Mouse (Mus musculus) right cerebral cortex, adult 2 months (tissue): ENCODE data around the gene Ramp2.
A peak's percentile ranks its signal among the peaks of the same experiment; 100 is the strongest.

ENCODE experiments used
- DNase-seq, 2 experiments: peaks; one replicate each; pipeline ENCODE4 v3.0.0; 2021 to 2022; ENCODE audit warnings: low spot score in 2 of 2

The Ramp2 gene

GRCm38 (mm10) chr11:101269577-101270116, 23.8 kb downstream of the Ramp2 start:
- DNase-seq, result no peak

DNA sequence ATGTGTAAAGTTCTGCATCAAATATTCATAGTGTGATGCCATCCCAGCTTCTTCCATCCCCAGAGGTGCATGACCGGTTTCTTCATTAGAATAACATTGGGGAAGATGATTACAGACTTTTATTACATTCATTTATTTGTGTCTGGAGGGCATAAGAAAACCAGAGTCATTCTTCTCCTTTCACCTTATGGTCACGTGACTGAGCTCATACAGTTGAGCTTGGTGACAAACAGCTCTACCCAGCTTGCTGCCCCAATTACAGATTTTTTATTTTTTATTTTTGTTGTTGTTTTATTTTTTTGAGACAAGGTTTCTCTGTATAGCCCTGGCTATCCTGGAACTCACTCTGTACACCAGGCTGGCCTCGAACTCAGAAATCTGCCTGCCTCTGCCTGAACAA, 26.6 kb downstream of the Ramp2 start:
- DNase-seq, result no peak

GRCm38 (mm10) chr11:101275309-101275708, 29.5 kb downstream of the Ramp2 start:
- DNase-seq, result no peak

- DNase-seq, result no peak
These were observed 30.7 kb downstream of the Ramp2 start for GRCm38 (mm10) chr11:101276319-101277070.

DNA sequence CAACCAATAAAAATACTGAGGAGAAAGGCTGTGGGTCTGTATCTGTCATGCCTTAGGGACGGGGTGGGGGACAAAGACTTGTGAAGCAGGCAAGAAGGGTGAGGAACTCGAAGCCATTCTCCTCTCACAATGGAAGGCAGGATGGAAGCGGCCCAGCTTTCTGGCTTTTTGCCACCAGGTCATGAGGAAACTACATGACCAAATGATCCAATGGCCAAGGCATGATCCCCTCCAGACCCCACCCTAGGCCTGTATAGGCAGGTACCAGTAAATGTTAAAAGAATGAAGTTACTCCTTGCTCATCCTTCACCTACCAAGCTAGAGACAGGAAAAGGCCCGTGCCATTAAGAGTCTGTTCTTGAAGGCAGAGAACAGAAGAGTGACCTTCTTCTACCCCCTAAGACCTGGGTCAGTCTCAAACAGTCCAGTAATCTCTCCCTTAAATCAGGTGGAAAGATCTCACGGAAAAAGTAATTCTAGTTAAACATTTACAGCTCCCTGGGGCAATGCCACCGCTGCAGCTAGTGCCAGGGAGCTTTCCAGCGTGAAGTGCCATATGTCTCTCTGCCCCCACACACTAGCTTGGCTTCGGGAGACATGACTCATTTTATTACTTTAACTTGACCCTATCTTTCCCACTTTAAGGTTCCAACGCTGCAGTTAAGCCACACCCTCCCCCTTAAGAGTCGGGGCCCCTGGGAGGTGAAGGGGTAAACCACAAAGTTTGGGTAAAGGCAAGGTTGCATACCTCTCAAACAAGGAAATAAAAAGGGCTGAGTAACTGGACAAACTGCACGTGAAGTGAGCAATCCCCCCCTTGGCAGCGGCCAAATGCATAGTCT, 31.8 kb downstream of the Ramp2 start:
- peak; percentile 26 to 32 for DNase-seq

DNA sequence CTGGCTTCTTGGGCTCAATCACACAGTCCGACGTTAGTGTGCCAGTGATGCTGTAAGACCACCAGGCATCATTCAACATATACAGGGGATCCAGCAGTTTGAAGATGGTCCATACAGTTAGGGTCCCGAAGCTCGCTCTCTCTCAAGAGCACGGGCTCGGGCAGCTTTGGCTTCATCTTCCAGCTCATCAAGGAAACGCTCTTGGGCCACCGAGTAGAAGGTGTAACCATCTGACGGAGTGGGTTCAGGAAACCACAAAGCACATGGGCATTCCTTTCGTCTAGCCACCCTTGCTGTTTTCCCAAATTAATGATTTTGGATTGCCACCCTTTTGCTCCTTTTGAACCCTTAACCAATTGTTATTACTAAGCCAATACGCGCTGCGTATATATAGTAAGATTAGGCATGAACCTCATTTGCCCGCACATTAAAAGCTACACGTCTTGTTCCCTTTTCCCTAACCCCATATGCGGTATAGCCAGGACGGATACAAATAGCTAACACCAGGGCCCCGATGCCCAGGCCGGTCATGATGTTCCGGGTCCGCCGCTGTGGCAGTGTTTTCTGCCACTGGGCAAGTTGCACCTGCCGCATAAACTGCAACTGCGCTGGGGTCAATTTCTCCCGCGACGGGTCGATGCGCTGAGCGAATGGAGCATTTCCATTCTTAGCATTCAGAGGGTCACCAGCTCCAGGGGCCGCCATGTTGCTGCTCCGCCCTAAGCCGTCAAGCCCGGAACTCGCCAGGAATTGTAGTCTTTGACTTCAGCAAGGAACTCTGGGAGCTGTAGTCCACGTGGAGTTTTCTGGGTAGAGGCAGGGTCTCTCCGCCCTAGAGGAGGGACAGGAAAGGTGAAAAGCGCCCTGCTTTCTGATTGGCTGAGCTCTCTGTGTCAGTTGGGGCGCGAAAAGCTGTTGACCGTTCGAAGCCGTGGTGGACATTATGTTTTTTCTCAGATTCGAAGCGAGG, 32.7 kb downstream of the Ramp2 start, which contains the start of the genes Cntd1 and Coa3:
Gene Cntd1 (plus strand): TSS at position 790 of the 970 bp plus-strand sequence.
Gene Coa3 (minus strand): TSS at position 892 of the 970 bp plus-strand sequence.
- DNase-seq, result peak; percentile 90

GRCm38 (mm10) chr11:101279193-101279569, 33.4 kb downstream of the Ramp2 start:
- no peak for DNase-seq

DNA sequence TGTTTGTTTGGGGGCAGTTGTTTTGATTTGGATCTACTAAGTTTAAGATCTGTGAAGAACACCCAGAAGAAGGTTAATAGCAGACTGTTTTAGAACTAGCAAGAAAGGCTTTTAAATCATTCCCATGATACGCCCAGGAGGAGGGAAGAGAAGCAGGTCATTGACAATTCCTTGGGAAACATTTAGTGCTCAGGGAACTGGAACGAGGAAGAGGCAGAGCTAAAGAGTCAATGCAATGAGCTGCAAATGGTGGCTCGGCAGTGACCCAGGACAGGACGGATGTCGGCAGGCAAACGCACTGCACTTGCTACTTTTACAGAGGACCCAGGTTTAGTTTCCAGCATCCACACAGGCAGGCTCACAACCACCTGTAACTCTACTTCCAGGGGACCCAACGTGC, 35.0 kb downstream of the Ramp2 start:
- DNase-seq, result no peak

DNA sequence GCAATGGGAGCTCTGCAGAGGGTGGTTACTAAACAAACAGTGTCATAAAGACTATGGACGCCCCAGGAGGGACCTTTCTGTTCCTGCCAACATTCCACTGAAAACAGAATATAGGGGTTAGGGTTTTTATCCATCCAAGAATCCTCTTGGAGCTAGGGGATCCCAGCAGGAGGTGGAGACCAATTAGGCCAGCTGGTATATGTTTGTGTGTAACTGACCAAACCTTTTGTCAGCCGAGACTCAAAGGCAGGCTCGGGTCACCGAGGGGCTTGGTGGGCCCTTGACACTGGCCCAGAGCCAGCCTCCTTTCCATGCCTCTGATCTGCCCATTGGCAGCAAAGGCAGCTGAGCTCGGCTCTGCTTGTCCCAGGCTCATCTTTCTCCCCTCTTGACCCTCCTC, 37.1 kb downstream of the Ramp2 start:
- DNase-seq, result no peak

GRCm38 (mm10) chr11:101283805-101284204, 38.0 kb downstream of the Ramp2 start:
- DNase-seq, result no peak

- no peak for DNase-seq
These were observed 41.5 kb downstream of the Ramp2 start for GRCm38 (mm10) chr11:101287306-101287705.

DNA sequence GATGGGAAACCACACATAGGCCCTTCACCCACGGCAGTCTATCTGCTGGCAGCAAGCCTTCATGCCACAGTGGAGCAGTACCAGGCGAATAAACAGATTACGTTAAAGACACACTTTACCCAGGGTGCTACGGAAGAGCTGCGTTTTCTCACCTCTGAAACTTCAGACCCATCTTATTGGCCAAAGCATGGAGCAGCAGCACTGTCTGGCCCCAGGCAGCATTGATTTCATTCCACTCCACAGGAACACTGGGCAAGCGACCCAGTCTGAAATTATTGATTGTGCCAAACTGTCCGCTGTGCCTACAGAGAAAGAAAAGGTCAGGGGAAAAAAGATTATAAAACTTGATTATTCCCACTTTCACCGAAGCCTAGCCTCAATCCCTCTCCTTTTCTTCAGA, 45.4 kb downstream of the Ramp2 start:
- DNase-seq, result no peak

GRCm38 (mm10) chr11:101295191-101295590, 49.4 kb downstream of the Ramp2 start:
- DNase-seq, result no peak

DNA sequence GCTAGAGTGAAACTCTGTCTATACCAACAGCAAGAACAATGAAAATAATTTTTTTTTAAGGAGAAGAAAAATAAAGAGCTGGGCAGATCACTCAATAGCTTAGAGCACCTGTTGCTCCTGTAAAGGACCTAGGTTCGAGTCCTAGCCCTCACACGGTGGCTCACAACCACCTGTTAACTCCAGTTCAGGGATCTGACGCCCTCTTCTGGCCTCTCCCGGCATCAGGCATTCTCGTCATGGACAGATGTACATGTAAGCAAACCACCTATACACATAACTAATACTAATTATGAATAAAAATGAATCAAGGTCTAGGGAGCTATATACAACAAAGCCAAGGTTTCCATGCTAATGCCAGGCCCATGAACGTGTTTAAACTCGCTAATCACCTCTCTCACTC, 55.1 kb downstream of the Ramp2 start:
- no peak for DNase-seq

DNA sequence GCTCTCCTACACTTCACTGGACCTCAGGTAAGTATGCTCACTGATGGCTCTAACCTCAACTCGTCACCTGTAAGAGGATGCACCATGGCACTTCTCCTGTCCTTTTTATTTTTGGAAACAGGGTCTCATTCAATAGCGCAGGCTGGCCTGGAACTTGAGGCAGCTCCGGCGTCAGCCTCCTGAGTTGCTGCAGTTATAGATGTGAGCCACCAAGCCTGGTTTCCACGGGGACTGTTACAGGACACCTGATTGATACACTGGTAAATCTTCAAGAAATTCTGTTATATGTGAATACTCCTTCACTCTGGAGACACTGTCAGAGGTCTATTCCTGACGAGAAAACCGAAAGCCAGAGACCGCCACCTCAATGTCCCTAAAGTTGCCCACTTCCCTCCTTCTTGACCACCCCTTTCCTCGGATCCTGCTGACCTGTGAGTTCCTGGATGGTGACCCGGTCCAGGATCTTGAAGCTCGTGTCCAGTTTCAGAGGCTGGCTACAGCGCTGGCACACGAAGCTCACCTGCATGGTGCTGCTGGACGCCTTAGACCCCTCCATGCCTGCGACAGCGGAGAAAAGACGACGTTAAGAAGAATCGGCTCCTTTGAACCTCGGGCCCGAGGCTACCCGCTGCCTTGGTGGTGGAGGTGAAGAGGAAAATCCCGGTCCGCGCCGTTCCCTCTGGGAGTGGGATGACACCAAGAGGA, 55.6 kb downstream of the Ramp2 start:
- no peak for DNase-seq

GRCm38 (mm10) chr11:101302004-101302798, 56.4 kb downstream of the Ramp2 start, which contains the start of gene Becn1:
Becn1 (minus strand) TSS chr11:101302286.
- peak; percentile 97 to 98 for DNase-seq

DNA sequence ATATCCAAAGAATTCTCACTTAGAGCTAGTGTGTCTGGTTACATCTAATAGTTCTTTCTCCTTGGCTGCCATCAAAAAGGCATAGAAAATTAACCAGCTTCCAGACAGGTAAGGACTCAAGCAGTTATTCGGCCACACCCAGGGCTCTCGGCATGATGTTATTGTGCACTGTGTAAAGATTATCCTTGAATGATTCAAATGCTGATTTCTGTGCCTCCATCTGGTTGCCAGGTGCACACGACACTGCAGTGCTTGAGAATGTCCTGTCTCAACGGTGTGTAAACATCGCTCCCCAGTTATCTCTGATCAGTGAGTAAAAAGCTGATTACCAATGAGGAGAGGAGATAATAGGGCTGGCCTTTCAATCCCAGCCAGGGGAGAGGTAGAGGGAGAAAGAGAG, 61.9 kb downstream of the Ramp2 start:
- no peak for DNase-seq
